Mouse (Mus musculus) embryo, embryonic 9.5 days (tissue): ENCODE measurements at regions not wholly inside any gene's neighbourhood (a gene's known extent, or its start where the extent isn't known, plus 50 kb on each side); places are given as distances from the start of the nearest gene placed in this dataset.
A peak's percentile ranks its signal among the peaks of the same experiment; 100 is the strongest.
"Not testable (repeated sequence)": the region's sequence is repeated elsewhere in the genome, so short reads cannot be mapped to it uniquely, and the experiment has no call there.

ENCODE experiments used
- DNase-seq: peaks from one replicate; pipeline ENCODE4 v3.0.0-alpha.2; 2017; ENCODE audit errors: extremely low spot score

- DNase-seq, result no peak
Measured at GRCm38 (mm10) chr6:9498921-9499320, 550.7 kb downstream of the Nxph1 start.

- DNase-seq, result no peak
Measured at GRCm38 (mm10) chr6:9534395-9534794, 586.2 kb downstream of the Nxph1 start.

GRCm38 (mm10) chr6:9538737-9539136, 590.5 kb downstream of the Nxph1 start:
- DNase-seq, result no peak

GRCm38 (mm10) chr6:9550096-9550939, 602.1 kb downstream of the Nxph1 start:
- no peak for DNase-seq

- DNase-seq, result no peak
Measured at GRCm38 (mm10) chr6:9563290-9564044, 615.2 kb downstream of the Nxph1 start.

- DNase-seq, result no peak
Measured at GRCm38 (mm10) chr6:9571787-9572186, 623.6 kb downstream of the Nxph1 start.

- DNase-seq, result no peak
Measured at GRCm38 (mm10) chr6:9593391-9593790, 645.2 kb downstream of the Nxph1 start.

- DNase-seq, result no peak
Measured at GRCm38 (mm10) chr6:9599418-9599817, 651.2 kb downstream of the Nxph1 start.

GRCm38 (mm10) chr6:9633931-9634330, 685.7 kb downstream of the Nxph1 start:
- no peak for DNase-seq

GRCm38 (mm10) chr6:9643456-9643855, 695.2 kb downstream of the Nxph1 start:
- DNase-seq, result not testable (repeated sequence)

- DNase-seq, result not testable (repeated sequence)
Measured at GRCm38 (mm10) chr6:9643926-9644325, 695.7 kb downstream of the Nxph1 start.

- DNase-seq, result no peak
Measured at GRCm38 (mm10) chr6:9659672-9660071, 711.4 kb downstream of the Nxph1 start.

GRCm38 (mm10) chr6:9685182-9685581, 737.0 kb downstream of the Nxph1 start:
- no peak for DNase-seq

- DNase-seq, result peak; percentile 6
Measured at GRCm38 (mm10) chr6:9693714-9694113, 745.5 kb downstream of the Nxph1 start.

GRCm38 (mm10) chr6:9697698-9698097, 749.5 kb downstream of the Nxph1 start:
- DNase-seq, result no peak

- no peak for DNase-seq
Measured at GRCm38 (mm10) chr6:9698193-9698592, 750.0 kb downstream of the Nxph1 start.
